Mouse (Mus musculus) stomach, postnatal 0 days (tissue): ENCODE measurements at regions not wholly inside any gene's neighbourhood (a gene's known extent, or its start where the extent isn't known, plus 50 kb on each side); places are given as distances from the start of the nearest gene placed in this dataset.

ENCODE experiments used
- ATAC-seq: fragments of 200-750 bp; cut with Nextera tagmentation; 2 replicates; pipeline ENCODE4 v1.8.0; 2017; ENCODE audit not compliant: low FRiP score, low TSS enrichment
- DNase-seq: peaks from one replicate; pipeline ENCODE4 v3.0.0-alpha.2; 2016; ENCODE audit warnings: low spot score
- H3K27ac ChIP-seq: fragments of 300-500 bp; sonication (generic); replicated peaks from 2 replicates; pipeline ENCODE4 v1.5.1; 2014; ENCODE audit warnings: mild to moderate bottlenecking, control low read depth
- H3K27me3 ChIP-seq: fragments of 300-500 bp; sonication (generic); 2 replicates; pipeline ENCODE4 v1.6.1; 2014; ENCODE audit warnings: low read length; ENCODE audit not compliant: control insufficient read depth, insufficient read depth
- H3K36me3 ChIP-seq: fragments of 300-500 bp; sonication (generic); 2 replicates; pipeline ENCODE4 v1.6.1; 2014; ENCODE audit warnings: low read length, mixed read lengths; ENCODE audit not compliant: control insufficient read depth, insufficient read depth
- H3K4me1 ChIP-seq: fragments of 300-500 bp; sonication (generic); replicated peaks from 2 replicates; pipeline ENCODE4 v1.6.1; 2014; ENCODE audit warnings: antibody characterized with exemption; ENCODE audit not compliant: control insufficient read depth, insufficient read depth
- H3K4me2 ChIP-seq: fragments of 300-500 bp; sonication (generic); replicated peaks from 2 replicates; pipeline ENCODE4 v1.6.1; 2014; ENCODE audit warnings: low read depth, mild to moderate bottlenecking, control low read depth, moderate library complexity
- H3K4me3 ChIP-seq: fragments of 300-500 bp; sonication (generic); 2 replicates; pipeline ENCODE4 v1.5.1; 2014; ENCODE audit warnings: low read depth, low read length, control low read depth
- H3K9ac ChIP-seq: fragments of 300-500 bp; sonication (generic); 2 replicates; pipeline ENCODE4 v1.6.1; 2014; ENCODE audit warnings: mild to moderate bottlenecking, low read length, control low read depth, mixed read lengths
- H3K9me3 ChIP-seq: fragments of 300-500 bp; sonication (generic); 2 replicates; pipeline ENCODE4 v1.6.1; 2016; ENCODE audit warnings: low read length; ENCODE audit not compliant: control insufficient read depth
- CTCF ChIP-seq: IDR thresholded peaks from 2 replicates; pipeline ENCODE4 v1.5.1; 2016; ENCODE audit warnings: antibody characterized with exemption, low read depth, mild to moderate bottlenecking, moderate library complexity
- EP300 ChIP-seq: optimal IDR thresholded peaks from 2 replicates; pipeline ENCODE3; 2016; ENCODE audit warnings: antibody characterized with exemption
- WGBS: fragments of 180-500 bp; shearing (Covaris S2); extraction: QIAGEN DNeasy Blood & Tissue Kit; methylation state at CpG from one replicate; pipeline ENCODE4 v1.1.7; 2014; 5-methylcytosine and 5-hydroxymethylcytosine counted together

GRCm38 (mm10) chr19:23085173-23085660 lies 55.8 kb upstream of the Klf9 start:
- TF ChIP-seq CTCF: no peak
- TF ChIP-seq EP300: no peak
- no peak overlapping the region for H3K9ac ChIP-seq
- WGBS: 64% methylated on average over 7 of the region's 7 CpGs
- no peak overlapping the region for H3K4me2 ChIP-seq
- ATAC-seq (no peak), DNase-seq (no peak)
- H3K4me3 ChIP-seq: no peak overlapping the region
- H3K27me3 ChIP-seq: no peaks in the 10 kb centered on the region
- H3K36me3 ChIP-seq: no peaks in the 10 kb centered on the region
- H3K9me3 ChIP-seq: no peaks in the 10 kb centered on the region
- H3K4me1 ChIP-seq: no peaks in the 10 kb centered on the region
- no peak overlapping the region for H3K27ac ChIP-seq

DNA sequence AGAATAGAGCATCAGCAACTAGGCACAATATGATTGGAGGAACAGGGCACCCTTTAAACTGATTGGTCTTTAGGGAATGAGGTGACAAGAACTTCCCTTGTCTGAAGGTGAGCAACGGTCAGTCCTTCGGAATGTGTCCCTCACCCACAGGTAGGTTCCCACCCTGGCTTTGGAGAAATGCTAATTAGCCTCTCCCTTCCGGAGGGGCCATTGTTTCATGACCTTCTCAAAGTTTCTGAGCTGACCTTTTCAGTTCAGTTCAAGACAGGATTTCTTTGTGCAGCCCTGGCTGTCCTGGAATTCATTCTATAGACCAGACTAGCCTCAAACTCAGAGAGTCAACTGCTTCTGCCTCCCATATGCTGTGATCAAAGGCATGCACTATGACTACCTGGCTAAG lies 53.5 kb upstream of the Klf9 start:
- H3K9ac ChIP-seq: no peak overlapping the region
- no peak for DNase-seq

DNA sequence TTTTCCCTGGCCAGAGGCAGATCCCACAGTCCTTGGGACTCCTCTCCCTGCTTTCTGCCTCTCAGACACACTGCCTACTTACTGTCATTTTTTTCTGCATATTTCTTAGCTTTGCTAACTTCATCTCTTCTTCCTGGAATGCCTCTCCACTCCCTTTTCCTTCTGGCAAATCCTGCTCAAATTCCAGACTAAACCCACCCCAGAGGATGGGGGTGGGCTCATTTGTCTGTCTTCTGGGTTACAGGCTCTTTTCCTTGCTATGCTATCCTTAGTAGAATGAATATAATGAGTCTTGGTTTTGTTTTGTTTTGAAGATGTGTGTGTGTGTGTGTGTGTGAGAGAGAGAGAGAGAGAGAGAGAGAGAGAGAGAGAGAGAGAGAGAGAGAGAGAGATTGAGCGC lies 51.9 kb upstream of the Klf9 start:
- DNase-seq (no peak), ATAC-seq (no peak)
- Histone ChIP-seq H3K27ac (no peak overlapping the region), H3K9me3 (no peaks in the 10 kb centered on the region), H3K4me2 (no peak overlapping the region), H3K4me1 (no peaks in the 10 kb centered on the region), H3K4me3 (no peak overlapping the region), H3K9ac (no peak overlapping the region), H3K36me3 (no peaks in the 10 kb centered on the region), H3K27me3 (no peaks in the 10 kb centered on the region)
- TF ChIP-seq EP300: no peak
- TF ChIP-seq CTCF: no peak
- WGBS: 83% methylated on average over 1 of the region's 1 CpGs

More for the DNA sequence above, 53.5 kb upstream of the Klf9 start:
- no peak for ATAC-seq
- H3K9me3 ChIP-seq: no peaks in the 10 kb centered on the region
- H3K27me3 ChIP-seq: no peaks in the 10 kb centered on the region
- TF ChIP-seq EP300: no peak
- no peak for TF ChIP-seq CTCF
- no peak overlapping the region for H3K27ac ChIP-seq
- H3K4me1 ChIP-seq: no peaks in the 10 kb centered on the region
- 81% methylated on average over 3 of the region's 3 CpGs for WGBS
- H3K4me2 ChIP-seq: no peak overlapping the region
- no peaks in the 10 kb centered on the region for H3K36me3 ChIP-seq
- H3K4me3 ChIP-seq: no peak overlapping the region

DNA sequence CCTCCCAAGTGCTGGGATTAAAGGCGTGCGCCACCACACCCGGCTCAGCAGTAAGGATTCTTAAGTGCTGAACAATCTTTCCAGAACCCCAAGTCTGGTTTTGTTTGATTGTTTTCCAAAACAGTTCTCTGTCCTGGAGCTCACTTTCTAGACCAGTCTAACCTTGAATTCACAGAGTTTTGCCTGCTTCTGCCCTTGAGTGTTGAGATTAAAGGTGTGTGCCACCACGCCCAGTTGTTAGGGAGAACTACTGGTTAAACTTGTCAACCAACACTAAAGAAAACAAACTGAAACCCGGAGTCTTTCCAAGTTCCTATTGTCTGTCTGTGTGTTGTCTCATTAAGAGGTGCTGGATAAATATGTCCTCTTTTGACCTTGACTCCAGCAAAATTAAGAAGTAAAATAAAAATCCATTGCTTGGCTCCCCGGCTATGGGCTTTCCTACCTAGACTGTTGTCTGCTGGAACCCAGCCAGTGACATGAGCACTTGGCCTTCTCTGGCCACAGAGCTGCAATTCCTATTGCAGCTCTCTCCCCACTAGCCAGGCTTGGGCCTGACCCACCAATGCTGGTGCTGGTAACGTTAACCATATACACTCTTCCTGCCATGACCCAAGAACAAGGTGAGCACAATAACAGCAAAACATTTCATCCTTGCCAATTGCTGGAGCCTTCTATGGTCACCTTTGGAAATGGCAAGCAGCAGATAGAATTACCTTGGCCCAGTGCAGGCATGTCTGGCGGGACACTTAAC lies 51.1 kb upstream of the Klf9 start:
- H3K27me3 ChIP-seq: no peaks in the 10 kb centered on the region
- H3K9ac ChIP-seq: no peak overlapping the region
- H3K9me3 ChIP-seq: no peaks in the 10 kb centered on the region
- ATAC-seq: no peak
- no peak for TF ChIP-seq CTCF
- no peak for TF ChIP-seq EP300
- H3K4me2 ChIP-seq: no peak overlapping the region
- no peak overlapping the region for H3K4me3 ChIP-seq
- no peak for DNase-seq
- H3K36me3 ChIP-seq: no peaks in the 10 kb centered on the region
- H3K4me1 ChIP-seq: no peaks in the 10 kb centered on the region
- WGBS: 79% methylated on average over 8 of the region's 8 CpGs
- H3K27ac ChIP-seq: no peak overlapping the region
